Mouse (Mus musculus) CD4-positive naive resting alpha-beta T cell, adult 57 days (primary cell): Measurements from ENCODE around the gene Gm773. TPM values are rescaled to one million over a fixed set of nuclear protein-coding genes. Genes with fewer than 3 reads are reported as not detected.

ENCODE experiments used
- total RNA-seq: library from RNA; stranded (reverse); gene quantifications from one replicate; pipeline ENCODE4 v1.2.4, GENCODE M21; 2023

Gene Gm773
- not detected for total RNA-seq

GRCm38 (mm10) chrX:56212771-56213170 is at the start of gene Gm773:
Gene Gm773, minus strand, starts transcription at chrX:56212881.

Other genes with a start within 250 kb of the Gm773 start
- not detected for gene 3830403N18Rik, start 76.3 kb downstream of the Gm773 start, total RNA-seq
- gene Zfp449, start 133.5 kb upstream of the Gm773 start, total RNA-seq: 0.15 TPM
- 0.62 TPM for gene Smim10l2a, start 161.7 kb upstream of the Gm773 start, total RNA-seq
- gene Gm2174, start 235.1 kb upstream of the Gm773 start, total RNA-seq: not detected
- gene Ints6l, start 242.0 kb upstream of the Gm773 start, total RNA-seq: 51.9 TPM